Mouse (Mus musculus): ENCODE data around the gene Gjc2.

Gene Gjc2

DNA sequence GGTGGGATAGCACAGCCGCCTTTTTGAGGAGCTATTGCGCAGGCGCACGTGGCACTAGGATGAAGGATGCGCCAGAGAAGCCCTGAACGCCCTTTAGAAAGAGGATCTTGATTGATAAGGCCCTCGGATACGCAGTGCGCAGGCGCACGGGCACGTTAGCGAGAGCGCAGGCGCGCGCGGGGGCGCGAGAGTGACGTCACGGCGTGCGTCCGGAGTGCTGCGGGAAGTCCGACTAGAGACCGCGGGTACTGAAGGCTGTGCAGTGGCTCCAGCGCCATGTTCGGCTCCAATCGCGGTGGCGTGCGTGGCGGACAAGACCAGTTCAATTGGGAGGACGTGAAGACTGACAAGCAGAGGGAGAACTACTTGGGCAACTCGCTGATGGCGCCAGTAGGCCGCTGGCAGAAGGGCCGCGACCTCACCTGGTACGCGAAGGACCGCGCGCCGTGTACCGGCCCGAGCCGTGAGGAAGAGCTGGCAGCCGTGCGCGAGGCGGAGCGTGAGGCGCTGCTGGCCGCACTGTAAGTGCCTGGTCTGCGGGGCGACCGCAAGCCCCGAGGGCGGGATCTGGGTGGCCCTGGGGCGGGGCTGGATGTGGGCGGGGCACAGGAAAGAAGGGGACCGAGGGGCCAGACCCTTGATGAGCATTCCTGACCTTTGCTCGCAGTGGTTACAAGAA, 25.3 kb upstream of the Gjc2 start, which contains the start of gene 2310033P09Rik:
2310033P09Rik (plus strand) TSS at position 169 of the 679 bp plus-strand sequence.
- in situ Hi-C loops (cut with MboI) = no loop called here

DNA sequence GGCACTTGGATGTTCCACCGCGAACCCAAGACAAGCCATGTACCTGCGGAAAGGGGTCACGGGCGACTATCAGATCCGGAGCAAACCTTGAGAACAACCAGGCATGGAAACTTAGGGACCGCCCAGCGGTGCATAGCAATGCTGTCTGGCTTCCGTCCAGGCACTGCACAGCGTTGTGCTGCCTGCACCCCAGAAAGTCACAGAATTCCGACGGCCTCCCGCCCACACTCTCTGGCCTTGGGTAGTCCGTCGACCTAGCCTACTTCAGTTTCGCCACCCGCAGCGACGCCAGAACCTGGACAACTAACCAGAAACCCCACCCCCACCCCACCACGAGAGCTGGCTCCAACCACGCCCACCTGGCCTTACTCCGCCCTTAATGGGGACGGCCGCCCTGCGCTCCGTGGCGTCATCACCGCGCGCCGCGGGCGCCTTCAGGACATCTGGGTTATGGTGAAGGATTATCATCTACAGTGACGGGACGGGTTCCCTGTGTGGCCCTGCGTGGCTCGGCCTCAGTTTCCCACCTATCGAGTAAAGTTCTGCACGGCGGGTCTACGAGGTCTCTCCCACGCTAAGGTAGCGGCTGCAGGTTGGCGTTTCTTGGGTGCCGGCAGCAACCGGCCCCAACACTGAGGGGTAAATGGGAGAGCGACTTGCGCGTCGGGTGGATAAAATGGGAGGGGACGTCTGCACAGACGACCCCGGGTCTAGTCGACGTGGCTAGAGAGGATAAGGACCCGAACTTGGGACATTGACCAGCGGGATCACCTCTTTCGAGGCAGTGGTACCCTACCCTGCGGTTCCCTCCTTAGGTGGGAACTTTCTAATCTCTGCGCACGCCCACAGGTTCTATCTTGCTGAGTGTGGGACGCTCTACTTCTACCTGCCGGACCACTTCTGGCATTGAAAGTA, 19.3 kb upstream of the Gjc2 start, which contains the start of gene Mrpl55:
Mrpl55 (plus strand) TSS at position 406 of the 915 bp plus-strand sequence.
- in situ Hi-C loops (cut with MboI) = no loop called here

DNA sequence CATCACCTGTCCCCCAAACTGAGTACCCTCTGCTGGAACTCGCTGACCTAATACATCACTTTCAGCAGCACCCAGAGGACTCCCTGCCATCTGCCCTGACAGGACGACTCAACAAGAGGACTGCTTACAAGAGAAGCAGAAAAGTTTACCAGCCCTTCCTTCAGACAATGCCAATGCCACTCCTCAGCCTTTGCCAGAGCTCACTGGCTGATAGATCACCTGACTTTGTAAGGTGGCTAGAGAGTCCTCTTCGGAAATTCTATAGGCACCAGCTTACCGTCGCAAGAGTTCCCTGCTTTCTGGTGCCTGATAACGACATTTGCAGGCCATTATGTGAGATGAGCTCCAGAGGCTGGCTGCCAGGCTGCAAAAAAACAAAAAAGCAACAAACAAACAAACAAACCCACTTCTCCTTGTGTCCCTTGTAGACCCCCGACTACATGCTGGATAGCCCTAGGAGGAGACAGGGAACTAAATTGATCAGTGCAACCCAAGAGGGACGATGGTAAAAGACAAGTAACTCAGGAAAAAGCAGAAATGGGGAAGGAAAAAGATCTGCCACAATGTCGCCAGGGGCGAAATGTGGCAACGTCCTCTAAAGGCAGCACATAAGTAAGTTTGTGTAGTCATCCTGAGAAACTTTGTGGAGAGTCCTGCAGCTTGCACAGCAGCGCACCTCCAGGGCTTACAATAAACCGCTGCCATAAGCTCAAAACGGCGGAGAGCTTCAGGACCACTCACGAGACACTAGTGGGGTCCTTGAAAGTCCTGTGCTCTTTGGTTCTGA, 18.4 kb upstream of the Gjc2 start:
- in situ Hi-C loops (cut with MboI) = no loop called here

DNA sequence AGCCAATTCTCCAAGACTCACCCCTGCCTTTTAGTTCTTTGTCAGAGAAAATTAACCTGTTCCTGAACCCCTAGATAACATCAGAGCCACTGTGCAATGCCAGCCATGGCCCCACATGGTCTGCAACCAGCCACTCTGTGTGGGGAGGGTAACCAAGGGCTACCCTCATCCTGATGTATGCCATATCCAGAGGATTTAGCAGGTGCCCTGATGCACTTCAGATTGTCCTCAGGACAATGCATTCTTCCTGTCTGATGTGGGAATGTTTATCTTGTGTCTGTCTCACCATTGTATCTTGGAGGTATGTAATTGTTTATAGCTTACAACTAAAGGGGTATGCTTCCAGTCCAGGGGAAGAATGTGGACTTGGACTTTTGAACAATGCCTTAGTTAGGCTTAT, 13.2 kb upstream of the Gjc2 start:
- in situ Hi-C loops (cut with MboI) = no loop called here

DNA sequence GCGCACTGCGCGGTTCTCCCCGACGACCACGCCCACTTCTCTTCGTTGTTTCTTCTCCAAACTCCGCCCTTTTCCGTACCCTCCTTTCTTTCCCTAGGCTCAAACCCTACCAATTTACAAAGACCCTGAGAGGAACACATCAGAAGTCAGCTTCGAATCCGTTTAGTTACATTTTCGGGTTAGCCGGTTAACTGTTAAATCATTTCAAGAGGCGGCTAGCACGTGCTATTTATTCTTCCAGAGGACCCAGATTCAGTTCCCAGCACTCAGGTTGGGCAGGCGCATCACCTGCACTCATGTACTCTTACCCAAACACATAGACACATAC, 9.0 kb upstream of the Gjc2 start, which contains the start of gene Guk1:
Guk1 (minus strand) TSS at position 154 of the 328 bp plus-strand sequence.
- in situ Hi-C loops (cut with MboI) = no loop called here

DNA sequence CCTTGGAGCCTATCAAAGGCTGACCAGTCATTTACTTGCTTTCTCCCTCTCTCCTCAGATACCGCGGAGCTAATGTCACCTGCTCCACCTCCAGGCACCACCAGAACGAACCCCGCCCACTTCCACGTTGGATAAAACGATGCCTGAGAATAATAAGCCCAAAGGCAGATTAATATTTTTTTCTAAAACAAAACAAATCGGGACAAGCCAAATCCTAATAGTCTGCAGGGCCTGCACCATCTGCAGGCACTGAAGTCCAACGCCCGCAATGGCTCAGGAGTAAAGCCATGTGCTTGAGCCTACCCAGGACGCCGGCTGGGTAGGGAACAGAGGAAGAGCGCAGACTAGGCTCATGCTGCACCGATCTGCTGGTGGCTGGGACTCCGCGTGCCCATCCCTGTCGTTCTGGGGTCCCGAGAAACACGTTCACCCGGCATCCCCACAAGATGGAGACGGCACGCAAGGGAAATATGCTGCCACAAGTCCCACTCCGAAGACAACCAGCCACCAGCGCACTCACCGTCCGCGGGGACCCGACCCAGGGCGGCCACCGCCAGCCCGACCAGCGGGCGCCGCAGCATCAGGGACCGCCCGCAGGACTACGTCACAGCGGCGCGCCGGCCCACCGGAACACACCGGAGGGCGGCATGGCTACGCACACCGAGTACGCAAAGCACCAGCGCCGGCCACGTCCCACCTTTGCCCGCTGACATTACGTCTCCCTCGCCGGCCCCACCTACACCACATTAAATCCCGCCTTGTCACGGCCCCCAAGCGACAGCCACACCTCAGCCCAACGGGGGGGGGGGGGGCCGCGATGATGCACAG, 8.4 kb upstream of the Gjc2 start:
- in situ Hi-C loops (cut with MboI) = no loop called here

DNA sequence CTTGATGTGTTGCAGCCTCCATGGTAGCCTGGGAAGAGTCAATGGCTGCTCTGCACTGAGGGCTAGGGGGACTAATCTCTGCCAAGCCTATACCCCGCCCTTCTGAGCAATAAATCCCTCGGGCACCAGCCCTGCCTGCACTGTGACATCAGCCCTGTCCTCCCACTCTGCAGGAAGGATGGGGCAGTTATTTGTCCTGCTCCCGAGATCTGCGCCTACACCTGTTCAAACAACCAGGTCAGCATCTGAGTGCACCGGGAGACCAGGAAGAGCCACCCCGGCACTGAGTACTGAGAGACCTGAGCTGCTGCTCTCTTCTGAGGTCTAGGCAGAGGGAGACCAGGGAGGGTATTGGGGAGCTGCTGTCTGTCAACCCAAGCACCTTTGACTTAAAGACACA, 4.7 kb upstream of the Gjc2 start:
- in situ Hi-C loops (cut with MboI) = no loop called here

DNA sequence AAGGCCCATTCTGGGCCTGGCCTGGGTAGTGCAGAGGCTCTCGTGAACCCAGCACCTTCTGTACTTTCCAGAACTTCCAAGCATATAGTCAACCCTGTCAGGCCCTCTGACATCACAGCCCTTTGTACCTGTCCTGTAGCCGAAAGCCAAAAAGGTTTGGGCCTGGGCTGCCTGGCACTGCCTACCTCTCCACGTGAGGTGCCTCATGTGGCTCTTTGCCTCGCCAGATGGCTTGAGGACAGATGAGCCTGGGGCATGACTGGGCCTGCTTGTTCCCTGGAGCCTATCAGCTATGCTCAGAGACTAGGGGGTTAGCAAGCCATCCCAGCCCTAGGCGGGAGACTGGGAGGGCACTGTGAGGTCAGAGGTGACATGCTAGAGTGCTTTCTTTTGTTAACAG, 2.5 kb upstream of the Gjc2 start:
- in situ Hi-C loops (cut with MboI) = no loop called here

DNA sequence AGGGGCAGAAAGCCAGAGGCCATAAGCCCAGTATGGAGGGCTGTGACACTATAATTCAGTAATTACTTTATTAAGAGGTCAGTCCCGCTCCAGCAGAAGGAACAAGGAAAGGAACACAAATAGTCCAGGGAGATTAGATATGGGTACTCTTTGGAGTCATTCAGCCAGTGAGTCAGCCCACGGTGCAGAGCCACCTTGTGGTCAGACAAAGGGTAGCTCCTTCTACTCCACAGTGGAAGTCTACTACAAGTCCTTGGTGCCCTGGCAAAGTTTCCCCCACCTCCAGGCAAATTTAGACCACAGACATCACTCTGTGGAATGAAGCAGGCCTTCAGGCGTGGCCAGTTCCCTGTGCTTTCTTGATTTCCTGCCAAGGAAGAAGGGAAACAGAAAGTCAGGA, 808 bp upstream of the Gjc2 start:
- in situ Hi-C loops (cut with MboI) = no loop called here

DNA sequence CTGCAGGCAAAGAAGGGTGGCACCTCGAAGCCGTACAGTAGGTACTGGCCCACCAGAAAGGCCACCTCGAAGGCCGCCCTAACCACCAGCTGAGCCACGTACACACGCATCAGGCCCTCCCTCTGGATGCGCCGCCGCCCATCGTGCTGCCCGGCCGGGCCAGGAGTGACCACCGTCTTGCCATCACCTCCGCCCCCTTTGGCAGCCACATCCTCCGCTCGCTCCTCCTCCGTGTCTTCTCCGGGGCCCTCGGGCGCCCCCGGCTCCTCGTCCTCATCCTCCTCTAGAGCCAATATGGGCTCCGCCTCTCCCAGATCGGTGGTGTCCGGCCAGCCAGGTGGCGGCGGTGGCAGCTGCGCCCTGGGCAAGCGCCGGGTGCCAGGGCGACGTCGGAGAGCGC, 6.1 kb downstream of the Gjc2 start:
- in situ Hi-C loops (cut with MboI) = no loop called here

DNA sequence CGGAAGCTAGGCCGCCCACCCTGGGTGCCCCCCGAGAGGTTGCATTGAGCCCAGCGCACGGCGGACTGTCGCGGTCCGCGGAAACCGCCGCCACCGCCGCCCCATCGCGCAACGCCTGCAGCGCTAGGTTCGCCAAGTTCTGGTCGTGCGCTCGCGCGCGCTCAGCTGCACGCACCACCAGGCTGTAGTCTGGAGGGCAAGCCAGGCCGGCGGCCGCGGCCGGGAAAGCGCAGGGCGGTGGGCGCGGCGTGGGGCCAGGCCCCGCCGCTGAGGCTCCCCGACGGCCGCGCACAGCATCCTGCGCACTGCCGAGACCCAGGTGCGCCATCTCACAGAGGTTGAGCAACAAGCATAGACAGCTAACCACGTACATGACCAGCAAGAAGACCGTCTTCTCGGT, 6.5 kb downstream of the Gjc2 start:
- in situ Hi-C loops (cut with MboI) = no loop called here

DNA sequence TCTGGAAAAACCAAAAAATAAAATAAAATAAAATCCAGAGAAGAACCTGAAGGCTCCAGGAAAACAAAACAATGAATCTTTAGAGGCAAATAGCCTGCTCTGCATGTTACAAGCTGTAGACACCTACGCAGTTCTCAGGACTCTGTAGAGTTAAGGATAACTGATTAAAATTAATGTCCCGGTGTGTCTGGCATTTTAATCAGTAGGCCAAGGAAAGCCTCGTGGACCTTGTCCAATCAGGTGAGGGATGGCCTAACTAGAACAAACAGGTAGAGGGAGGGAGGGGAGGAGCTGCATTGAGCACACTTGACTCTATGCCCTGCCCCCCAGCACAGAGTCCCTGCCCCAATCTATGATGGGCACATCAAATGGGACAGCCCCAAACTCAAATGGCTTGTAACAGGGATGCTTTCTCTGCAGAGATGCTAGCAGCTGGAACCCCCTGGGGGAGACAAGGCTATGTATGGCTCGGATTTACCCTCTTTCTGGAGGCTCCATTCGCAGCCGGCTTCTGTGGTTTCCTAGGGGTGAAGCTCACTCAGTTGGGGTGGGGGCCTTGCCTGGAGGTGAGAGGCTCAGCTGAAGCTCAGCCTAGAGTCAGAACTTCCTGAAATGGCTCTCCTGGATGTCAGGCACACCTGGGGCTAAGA, 8.7 kb downstream of the Gjc2 start:
- in situ Hi-C loops (cut with MboI) = no loop called here

DNA sequence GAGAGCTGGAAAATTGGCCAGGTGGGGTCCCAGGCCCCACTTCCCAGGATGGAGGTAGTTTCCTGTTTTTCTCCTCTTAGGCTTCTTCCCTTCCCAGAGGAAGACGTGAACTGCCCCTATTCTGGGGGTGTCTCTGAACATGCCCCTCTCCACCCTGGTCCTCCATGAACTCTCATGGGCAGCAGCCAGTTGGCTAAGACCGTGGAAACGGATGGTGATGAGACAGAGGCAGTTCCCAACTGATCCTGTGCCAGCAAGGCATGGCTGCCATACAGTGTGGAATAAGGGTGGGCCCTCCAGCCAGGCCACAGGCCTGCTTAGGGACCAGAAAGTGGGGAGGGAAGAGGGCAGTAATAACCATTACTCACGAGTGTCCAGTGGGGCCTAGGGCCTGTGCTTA, 12.5 kb downstream of the Gjc2 start:
- in situ Hi-C loops (cut with MboI) = no loop called here

DNA sequence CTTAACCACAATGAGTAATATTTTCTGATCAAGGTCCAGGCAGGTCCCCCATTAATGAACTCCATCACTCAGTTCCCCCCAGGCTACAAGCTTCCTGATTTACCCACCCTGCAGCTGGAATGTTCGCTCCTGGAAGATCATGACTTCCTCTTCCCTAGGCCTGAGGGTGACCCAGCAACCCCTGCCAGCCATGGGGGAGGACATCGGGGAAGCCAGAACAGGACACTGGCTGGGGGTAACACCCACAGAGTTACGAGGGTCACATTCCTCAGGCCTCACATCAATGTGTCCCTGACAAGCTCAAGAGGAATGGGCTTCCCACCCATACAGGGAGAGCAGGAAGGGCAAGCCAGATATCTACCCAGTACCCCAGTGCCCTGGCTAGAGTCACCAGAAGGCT, 13.2 kb downstream of the Gjc2 start:
- in situ Hi-C loops (cut with MboI) = no loop called here

DNA sequence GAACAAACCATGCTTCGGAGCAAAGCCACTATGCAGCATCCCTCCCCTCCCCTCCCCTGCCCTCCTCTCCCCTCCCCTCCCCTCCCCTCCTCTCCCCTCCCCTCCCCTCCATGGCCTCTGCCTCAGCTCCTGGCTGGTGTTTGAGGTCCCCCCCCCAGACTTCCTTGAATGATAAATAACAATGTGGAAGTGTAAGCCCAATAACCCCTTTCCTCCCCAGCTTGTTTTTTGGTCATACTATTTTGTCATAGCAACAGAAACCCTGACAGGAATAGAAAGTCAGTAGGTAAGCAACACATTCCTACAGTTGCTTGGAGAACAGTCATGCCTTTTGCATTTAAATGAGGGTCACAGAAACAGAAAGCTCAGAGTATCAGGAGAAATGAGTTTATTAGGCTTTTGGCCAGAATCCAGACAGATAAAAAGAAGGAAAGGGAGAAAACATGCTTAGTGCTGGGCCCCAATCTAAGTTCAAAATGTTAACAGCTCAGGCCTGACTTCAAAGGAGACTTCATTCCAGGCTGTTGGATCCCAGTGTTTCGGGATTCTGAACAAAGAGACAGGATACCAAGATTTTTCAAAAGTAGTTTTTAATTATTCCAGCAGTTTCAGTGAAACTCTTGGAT, 17.3 kb downstream of the Gjc2 start:
- in situ Hi-C loops (cut with MboI) = no loop called here

DNA sequence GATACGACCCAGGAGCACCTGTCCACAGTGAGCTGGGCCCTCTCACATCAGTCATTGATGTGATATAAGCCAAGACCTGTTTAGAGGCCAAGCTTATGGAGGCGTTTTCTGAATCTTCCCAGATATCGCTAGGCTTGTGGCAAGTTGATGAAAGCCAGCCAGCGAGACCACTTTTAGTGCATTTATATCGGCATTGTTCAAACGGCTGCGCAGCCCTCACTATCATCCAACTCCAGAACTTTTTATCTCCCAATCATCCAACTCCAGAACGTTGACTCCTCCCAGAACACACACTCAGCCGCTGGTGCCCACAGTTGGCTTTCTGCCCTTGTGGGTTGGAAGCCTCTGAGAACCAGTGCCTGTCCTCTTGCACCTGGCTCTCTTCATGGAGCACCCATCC, 18.6 kb downstream of the Gjc2 start:
- in situ Hi-C loops (cut with MboI) = no loop called here

DNA sequence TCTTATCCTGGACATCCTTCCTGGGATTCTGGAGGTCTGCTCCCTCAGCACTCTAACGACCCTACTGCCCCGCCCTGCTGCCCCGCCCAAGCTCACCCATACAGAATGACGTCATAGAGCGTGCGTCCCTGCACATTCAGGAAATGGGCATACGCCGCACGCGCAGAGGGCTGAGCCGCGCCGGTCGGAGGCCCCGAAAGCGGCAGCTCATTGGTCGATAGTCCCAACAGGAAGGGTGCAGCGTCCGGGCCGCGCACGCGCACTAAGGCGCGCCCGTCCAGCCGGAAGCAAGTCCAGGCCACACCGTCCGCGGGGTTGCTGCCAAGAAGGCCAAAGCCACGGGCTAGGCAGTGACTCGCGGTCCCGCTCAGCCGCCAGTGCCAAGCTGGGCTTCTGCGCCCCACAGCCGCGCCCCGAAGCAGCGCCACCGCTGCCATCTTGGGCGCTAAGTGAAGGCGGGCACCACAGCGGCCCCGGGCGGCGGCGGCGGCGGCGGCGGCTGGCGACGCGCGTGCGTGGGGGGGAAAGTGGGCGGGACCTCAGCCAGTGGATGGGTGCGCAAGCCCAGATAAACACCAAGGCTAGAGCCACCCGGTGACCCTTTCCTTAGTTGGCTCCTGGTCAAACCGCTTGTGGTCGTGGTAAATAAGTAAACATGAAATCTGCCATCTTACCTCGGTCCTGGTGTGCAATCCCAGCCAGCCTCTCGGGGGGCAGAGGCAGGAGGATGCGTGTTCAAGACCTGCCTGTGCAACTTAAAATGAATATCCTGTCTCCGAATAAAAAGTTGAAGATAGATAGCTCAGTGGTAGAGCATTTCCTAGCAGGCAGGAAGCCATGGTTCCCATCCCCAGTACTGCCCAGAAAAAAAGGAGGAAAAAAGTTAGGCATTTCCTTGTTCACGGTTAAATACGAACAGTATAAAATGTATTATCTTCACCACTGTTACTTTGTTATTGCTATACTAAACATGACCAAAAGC, 19.5 kb downstream of the Gjc2 start, which contains the start of gene Iba57:
Iba57 (minus strand) TSS at position 485 of the 982 bp plus-strand sequence.
- in situ Hi-C loops (cut with MboI) = no loop called here

DNA sequence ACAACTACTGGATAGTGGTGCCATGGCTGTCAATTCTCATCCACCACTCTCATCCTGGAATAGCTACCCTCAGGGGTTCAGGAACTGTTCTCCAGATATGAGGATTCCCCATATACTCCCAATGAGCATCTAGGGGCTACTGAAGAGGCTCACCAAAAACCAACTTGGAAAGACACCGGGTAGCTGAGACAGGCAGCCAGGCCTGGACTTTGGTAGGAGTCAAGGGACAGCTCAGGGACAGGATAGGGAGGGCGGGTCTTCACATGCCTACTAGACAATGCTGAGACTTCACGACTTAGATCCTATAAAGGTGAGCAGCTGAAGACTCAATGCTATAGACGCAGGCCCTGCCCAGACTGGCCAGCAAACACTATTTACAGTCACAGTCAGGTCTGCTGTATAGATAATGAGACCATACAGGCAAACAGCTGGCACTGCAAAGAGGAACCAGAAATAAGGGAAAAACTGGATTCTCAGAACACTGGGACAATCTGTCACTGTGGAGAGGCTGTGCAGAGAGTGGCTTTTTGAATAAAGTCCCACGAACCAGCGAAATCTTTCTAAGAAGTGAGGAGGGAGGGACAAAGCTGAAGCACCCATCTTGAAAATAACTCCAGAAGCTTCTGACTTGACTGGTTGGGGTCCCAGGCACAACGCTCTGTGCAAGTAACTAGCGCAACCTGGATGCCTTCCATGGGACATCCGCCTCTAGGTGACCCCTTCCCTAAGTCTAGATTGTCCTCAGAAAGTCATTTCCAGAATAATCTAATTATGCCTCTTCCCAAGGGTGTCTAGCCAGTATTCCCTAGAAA, 20.4 kb downstream of the Gjc2 start:
- in situ Hi-C loops (cut with MboI) = no loop called here
